Mouse (Mus musculus) retina, postnatal 1 day (tissue): ENCODE results near the gene Abhd16a.

Experiments used
- DNase-seq: peaks from one replicate; pipeline ENCODE4 v3.0.0-alpha.2; 2012

Gene Abhd16a

DNA sequence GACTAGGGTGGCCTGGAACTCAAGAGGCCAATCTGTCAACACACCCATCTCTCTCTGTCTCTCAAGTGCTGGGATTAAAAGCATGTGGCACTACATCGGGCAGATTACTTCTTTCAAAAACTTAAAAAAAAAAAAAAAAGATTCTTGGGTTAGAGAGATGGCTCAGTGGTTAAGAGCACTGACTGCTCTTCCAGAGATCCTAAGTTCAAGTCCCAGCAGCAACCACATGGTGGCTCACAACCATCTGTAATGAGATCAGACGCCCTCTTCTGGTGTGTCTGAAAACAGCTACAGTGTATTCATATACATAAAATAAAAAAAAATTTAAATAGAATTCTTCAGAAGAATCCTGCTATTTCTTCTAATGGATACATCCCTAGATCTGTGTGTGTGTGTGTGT lies 912 bp upstream of the Abhd16a start:
- DNase-seq: no peak

- DNase-seq: no peak
Observed at GRCm38 (mm10) chr17:35090166-35090932, 1.3 kb downstream of the Abhd16a start.

- DNase-seq: no peak
Observed at GRCm38 (mm10) chr17:35092403-35093198, 3.5 kb downstream of the Abhd16a start.

DNA sequence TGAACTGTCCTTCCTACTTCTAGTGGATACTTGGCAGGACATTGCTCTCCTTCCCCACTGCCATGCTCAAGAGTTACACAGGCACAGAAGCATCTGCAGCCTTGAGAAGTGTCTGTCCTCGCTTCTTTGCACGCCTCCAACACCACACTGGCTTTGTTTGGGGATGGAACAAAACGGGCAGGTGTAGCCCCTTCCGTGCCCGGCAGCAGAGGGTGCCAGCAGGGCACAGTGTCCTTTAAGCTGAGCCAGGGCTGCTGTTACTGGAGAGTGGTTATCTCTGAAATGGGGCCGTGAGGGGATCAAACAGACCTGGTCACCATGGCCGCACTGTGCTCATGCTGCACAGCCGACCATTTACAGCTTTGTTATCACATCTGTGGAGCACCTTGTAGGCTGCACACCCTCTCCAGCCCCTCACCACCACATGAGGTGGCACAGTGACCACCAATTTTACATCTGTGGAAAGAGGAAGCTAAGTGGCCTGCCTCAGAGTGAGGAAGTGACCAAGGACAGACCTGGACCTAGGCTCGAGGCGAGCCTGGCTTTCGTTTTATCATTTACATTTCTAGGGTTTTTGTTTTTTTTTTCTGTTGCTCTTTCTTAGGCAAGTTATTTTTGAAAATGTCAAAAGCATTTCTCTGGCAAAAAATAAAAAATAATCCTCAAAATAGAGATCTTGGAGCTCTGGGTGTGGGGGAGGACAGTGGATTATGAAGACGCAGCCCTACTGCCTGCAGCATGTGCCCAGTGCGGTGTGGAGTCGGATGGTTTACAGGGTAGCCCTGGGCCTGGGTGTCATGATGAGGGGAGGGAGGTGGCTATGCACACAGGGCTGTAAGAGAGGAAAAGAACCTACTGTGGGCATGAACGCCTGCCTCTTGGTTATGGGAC lies 5.7 kb downstream of the Abhd16a start:
- no peak for DNase-seq

- DNase-seq: no peak
Observed at GRCm38 (mm10) chr17:35096597-35096996, 7.5 kb downstream of the Abhd16a start.

- DNase-seq: no peak
Observed at GRCm38 (mm10) chr17:35097164-35097655, 8.1 kb downstream of the Abhd16a start.

GRCm38 (mm10) chr17:35100196-35100765 lies 11.2 kb downstream of the Abhd16a start:
- DNase-seq: no peak

GRCm38 (mm10) chr17:35101161-35101560 lies 12.1 kb downstream of the Abhd16a start:
- no peak for DNase-seq

GRCm38 (mm10) chr17:35102299-35102698 lies 13.2 kb downstream of the Abhd16a start:
- DNase-seq: no peak

DNA sequence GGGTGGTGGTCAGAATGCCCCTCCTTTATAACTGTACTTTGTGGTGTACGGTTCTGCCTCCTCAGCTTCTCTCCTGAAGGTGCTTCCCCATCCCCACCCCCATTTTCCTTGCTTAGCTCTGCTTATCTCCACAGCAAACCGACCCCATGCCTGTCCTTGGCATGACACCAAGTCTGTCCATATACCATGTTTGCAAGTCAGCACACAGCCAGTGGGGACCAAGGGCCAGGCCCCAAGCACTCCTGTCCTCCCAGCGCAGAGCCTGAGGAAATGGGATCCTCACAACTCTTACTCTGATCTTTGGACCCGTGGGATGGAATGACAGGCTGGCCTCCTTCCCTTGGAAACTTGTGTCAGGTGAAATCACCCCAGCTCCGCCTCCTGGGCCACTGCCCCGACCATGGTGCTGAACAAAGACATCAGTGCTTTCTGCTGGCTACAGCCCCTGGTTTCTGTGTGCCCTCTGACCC lies 14.2 kb downstream of the Abhd16a start:
- DNase-seq: no peak

DNA sequence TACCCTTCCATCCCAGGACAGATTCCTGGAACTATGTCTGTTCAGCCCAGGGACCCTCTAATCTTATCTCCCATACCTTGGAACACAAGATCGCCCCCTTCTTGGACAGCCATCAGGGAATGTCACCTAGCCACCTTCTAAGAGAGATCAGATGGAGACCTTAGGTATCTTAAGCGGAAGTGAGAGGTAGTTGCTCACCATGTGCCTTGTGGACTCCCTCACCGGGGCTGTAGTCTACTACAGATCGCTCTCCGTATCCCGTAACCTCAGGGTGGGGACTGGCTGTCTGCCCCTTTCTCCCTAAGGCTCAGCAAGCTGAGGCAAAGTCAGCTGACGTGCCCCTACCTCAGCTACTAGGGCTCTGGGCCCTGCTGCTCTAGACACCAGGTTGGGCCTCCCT lies 15.0 kb downstream of the Abhd16a start:
- no peak for DNase-seq

GRCm38 (mm10) chr17:35104754-35105153 lies 15.7 kb downstream of the Abhd16a start:
- DNase-seq: no peak

GRCm38 (mm10) chr17:35105740-35106389 lies 16.8 kb downstream of the Abhd16a start:
- peak; percentile 80 for DNase-seq

DNA sequence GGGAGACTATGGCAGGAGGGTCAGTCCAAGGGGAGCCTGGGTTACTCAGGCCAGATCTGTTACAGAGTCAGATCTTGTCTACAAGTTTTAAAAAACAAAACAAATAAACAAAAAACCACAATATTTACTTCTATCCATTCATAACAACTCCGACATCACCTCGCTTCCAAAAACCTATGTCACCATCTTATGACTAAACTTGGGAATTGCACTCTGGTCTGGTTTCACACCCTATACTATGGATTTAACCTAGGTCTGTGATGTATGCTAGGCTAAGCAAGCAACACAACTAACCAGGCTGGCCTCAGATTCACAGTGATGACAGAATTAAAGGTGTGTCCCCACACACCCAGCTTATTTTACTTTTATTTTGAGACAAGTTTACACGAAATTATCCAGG lies 17.5 kb downstream of the Abhd16a start:
- no peak for DNase-seq

DNA sequence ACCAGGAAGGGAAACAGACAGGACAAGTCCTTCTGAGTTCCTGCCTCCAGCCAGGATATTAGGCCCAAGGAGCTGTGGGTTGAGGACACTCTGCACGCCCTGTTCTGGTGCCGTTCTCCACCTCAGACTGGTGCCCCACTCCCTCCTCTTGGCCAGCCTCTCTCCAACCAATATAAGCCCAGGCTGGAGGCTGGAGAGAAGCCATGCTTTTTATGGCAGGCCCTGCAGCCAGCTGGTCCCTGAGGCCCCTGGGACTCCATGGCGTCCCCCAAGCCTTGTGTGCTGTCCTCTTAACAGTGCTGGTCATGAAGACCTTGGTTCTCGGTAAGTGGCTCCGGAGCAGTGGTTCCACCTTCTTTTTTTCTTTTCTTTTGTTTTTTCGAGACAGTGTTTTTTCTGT lies 19.0 kb downstream of the Abhd16a start, which contains the start of gene Ly6g5c:
Gene Ly6g5c, plus strand, starts transcription at position 183 of the 400 bp plus-strand sequence.
- no peak for DNase-seq

DNA sequence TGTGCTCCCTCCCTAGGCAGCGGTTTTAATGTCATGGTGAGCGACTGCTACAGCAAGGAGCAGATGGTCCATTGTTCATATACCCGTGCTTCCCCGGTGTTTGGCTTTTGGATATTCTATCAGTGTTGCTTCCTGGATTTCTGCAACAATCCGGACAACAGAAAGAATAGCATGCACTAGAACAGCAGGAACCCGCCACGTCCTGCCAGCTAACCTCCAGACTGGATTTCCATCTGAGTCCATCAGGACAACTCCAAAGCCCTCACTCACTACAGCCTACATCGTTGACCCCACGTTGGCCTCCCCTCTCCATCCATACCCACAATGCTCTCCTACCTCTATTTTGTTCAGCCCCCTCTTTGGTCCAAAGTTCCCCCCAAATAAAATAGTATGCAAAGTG lies 22.7 kb downstream of the Abhd16a start:
- DNase-seq: no peak

- DNase-seq: no peak
Observed at GRCm38 (mm10) chr17:35115046-35116019, 26.3 kb downstream of the Abhd16a start, which contains the start of gene Ly6g5b. Gene Ly6g5b (minus strand): TSS chr17:35115428.

DNA sequence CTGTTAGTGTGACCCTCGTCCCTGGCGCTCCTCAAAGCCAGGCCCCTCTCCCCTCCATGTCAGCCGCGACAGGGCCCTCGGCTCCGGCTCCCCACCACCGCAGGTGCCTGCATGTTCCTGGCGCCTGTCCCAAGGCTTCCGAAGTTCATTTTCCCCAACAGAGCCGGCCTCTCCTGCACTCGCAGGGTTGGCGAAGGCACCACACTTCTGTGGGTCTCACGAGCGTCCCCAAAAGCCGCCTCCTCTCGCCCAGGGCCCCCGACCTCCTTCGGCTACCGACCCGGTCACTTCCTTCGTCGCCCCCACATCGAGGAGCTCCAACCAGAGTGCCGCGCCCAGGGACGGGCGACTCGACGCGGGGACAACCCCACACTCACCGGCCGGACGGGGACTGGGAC lies 31.7 kb downstream of the Abhd16a start:
- no peak for DNase-seq

DNA sequence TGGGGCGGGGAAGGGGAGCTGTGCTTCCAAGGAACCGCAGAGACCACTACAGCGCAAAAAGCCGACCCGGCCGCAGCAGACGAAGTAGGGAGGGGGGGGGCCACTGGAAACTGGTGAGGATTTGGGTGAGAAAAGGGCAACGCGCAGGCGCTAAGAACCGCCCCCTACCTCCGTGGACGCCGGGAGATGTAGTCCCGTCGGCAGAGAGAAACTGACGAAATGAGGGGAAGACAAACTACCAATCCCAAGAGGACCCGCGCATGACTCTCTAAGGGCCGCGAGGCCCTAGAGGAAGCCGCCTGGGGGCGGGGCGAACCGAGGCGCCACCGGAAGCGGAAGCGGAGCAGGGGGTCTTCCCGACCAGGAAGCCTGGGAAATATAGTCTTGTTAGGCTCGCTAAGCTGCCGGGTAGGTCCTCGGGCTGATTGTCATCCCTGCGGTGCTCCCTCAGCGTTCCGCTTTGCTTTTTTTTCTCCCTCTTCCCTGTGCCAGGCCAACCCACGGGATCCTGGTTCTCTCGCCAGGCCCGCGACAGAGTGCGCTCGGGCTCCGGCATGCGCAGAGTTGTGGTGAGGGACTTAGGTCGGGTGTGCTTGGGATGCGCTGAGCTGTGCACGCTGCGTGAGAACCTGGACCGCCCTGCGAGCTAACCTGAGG lies 32.2 kb downstream of the Abhd16a start, which contains the start of gene Gpank1:
Gene Gpank1, plus strand, starts transcription at position 313 of the 657 bp plus-strand sequence.
- peak; percentile 100 for DNase-seq

GRCm38 (mm10) chr17:35121871-35122303 lies 32.8 kb downstream of the Abhd16a start, which contains the start of gene Csnk2b:
Gene Csnk2b (minus strand): TSS chr17:35122053.
- DNase-seq: peak; percentile 85
